Mouse (Mus musculus) kidney, adult 2 months (tissue): Measurements from ENCODE around the gene Capn5. TPM values are rescaled to one million over a fixed set of nuclear protein-coding genes. Genes with fewer than 3 reads are reported as not detected.
A peak's percentile ranks its signal among the peaks of the same experiment; 100 is the strongest.

Experiments used
- DNase-seq: peaks from one replicate; pipeline ENCODE4 v3.0.0; 2021
- H3K27ac ChIP-seq: fragments of 200-500 bp; 2 replicates; pipeline ENCODE4 v1.5.1; 2012; ENCODE audit warnings: low read depth, low read length, control low read depth, inconsistent platforms; ENCODE audit not compliant: insufficient read depth
- H3K27me3 ChIP-seq: fragments of 200-500 bp; replicated peaks from 2 replicates; pipeline ENCODE4 v1.6.1; 2012; ENCODE audit warnings: mild to moderate bottlenecking, moderate library complexity, low read length, inconsistent platforms; ENCODE audit not compliant: control insufficient read depth, insufficient read depth
- H3K36me3 ChIP-seq: fragments of 200-500 bp; 2 replicates; pipeline ENCODE4 v1.6.1; 2012; ENCODE audit warnings: mild to moderate bottlenecking, moderate library complexity, low read length, inconsistent platforms; ENCODE audit not compliant: control insufficient read depth, insufficient read depth
- H3K4me1 ChIP-seq: fragments of 200-500 bp; 2 replicates; pipeline ENCODE4 v1.6.1; 2011; ENCODE audit warnings: low read length; ENCODE audit not compliant: control insufficient read depth, insufficient read depth
- H3K4me3 ChIP-seq: fragments of 200-500 bp; 2 replicates; pipeline ENCODE4 v1.5.1; 2011; ENCODE audit warnings: mild to moderate bottlenecking, low read depth, low read length, control low read depth; ENCODE audit not compliant: insufficient read depth
- CTCF ChIP-seq: fragments of 200-500 bp; conservative IDR thresholded peaks from 2 replicates; pipeline ENCODE4 v1.5.1; 2011; ENCODE audit warnings: low read depth, mild to moderate bottlenecking, control low read depth, low read length, moderate library complexity, mixed read lengths; ENCODE audit not compliant: insufficient read depth, insufficient read length
- POLR2A ChIP-seq: fragments of 200-500 bp; IDR thresholded peaks from one replicate; pipeline ENCODE4 v1.6.1; 2011; ENCODE audit warnings: low read depth, low read length, control low read depth
- WGBS: fragments of 180-500 bp; shearing (Covaris S2); methylation state at CpG from one replicate; pipeline ENCODE4 v1.1.7; 2018; 5-methylcytosine and 5-hydroxymethylcytosine counted together
- polyA plus RNA-seq: library from polyadenylated mRNA; depleted of rRNA; stranded (reverse); fragments of >200 nt; gene quantifications from 2 replicates; pipeline ENCODE4 v1.2.3, GENCODE M21; 2012

Capn5 gene
- polyA plus RNA-seq, 1 experiment: 13.8 TPM

DNA sequence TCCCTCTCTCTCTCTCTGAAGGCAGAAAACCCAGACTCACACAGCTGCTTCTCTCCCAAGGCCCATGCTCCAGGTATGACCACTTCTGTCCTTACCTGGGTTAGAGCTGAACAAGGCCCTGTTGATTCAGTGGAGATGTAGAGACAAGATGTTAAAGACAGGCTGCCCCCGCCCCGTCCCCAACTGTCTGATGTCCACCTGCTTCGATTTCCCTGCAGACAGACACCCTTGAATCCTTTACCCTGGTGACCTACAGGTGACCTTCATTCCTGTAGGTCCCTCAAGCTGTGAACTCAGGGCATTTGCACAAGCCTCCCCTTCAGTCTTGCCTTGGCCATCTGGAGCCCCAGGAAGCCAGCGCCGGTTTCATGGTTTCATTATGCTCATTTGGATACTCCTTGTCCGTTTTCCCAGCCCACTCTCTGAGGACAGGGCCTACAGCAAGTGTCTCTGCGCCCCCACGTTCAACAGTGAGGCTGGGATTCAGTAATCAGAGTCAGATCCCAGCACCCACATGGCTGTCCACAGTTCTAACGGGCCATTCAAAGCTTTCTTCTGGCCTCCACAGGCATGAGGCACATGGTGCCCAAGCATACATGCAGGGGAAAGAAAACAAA is 13.6 kb downstream of the Capn5 start:
- Histone ChIP-seq H3K27me3 (no peaks in the 10 kb centered on the region), H3K27ac (peak overlapping the region; percentile 67), H3K4me1 (peaks cover 26% of the 10 kb centered on the region), H3K4me3 (no peak overlapping the region), H3K36me3 (no peaks in the 10 kb centered on the region)
- WGBS: 78% methylated on average over 9 of the region's 9 CpGs
- TF ChIP-seq POLR2A: no peak
- no peak for DNase-seq

DNA sequence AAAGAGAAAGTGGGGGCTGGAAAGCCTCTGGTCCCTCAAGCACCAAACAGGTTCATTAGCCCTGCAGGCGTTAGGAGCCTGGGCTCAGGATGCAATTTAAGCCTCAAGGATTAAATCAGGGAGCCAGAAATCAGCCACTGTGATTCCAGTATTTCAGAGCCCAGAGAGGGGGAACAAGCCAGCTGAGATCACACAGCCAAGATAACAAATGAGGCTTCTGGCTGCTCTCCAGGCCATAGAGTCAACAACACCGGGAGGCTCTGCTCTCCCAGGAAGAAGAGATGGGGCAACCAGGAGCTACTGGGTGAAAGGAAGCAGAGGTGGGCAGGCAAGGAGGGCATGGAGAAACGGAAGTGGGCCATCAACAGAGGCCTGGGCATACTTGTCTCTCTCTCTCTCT is 14.4 kb downstream of the Capn5 start:
- Histone ChIP-seq H3K27me3 (no peaks in the 10 kb centered on the region), H3K4me3 (no peak overlapping the region), H3K36me3 (no peaks in the 10 kb centered on the region), H3K27ac (no peak overlapping the region), H3K4me1 (peaks cover 29% of the 10 kb centered on the region)
- TF ChIP-seq POLR2A (no peak), CTCF (no peak)
- no peak for DNase-seq
- WGBS: 57% methylated on average over 3 of the region's 3 CpGs

GRCm38 (mm10) chr7:98162239-98162638 is 15.8 kb downstream of the Capn5 start:
- Histone ChIP-seq H3K36me3 (no peaks in the 10 kb centered on the region), H3K27me3 (no peaks in the 10 kb centered on the region), H3K4me1 (peaks cover 30% of the 10 kb centered on the region), H3K4me3 (no peak overlapping the region), H3K27ac (no peak overlapping the region)
- TF ChIP-seq CTCF: no peak
- TF ChIP-seq POLR2A: no peak
- WGBS: 64% methylated on average over 6 of the region's 6 CpGs
- no peak for DNase-seq

GRCm38 (mm10) chr7:98160041-98160740 is 17.9 kb downstream of the Capn5 start:
- H3K27ac ChIP-seq: peak overlapping the region; percentile 78

DNA sequence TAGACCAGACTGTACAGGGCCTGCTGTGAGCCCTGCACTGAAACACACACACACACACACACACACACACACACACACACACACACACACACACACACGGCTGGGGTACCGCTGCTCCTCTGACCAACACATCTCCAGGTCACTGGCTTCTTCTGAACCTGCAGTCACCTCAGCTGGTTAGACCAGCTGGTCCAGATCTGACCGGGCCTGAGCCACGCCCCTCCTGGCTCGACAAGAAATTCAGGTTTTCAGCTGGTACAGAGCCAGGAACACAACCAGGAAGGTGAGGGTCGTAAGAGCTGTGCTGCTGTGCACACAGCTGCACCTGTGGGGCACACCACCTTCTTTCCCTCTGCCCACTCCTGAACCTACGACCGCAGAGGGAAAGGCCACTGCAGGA is 19.6 kb downstream of the Capn5 start:
- no peak for TF ChIP-seq CTCF
- WGBS: 38% methylated on average over 8 of the region's 8 CpGs
- Histone ChIP-seq H3K27me3 (no peaks in the 10 kb centered on the region), H3K27ac (peak overlapping the region; percentile 78), H3K4me3 (no peak overlapping the region), H3K4me1 (peaks cover 17% of the 10 kb centered on the region), H3K36me3 (no peaks in the 10 kb centered on the region)
- peak; percentile 86 for DNase-seq

More at GRCm38 (mm10) chr7:98160041-98160740, 17.9 kb downstream of the Capn5 start:
- H3K27me3 ChIP-seq: no peaks in the 10 kb centered on the region
- TF ChIP-seq CTCF: no peak
- no peak for TF ChIP-seq POLR2A
- DNase-seq: peak; percentile 42
- WGBS: 25% methylated on average over 8 of the region's 8 CpGs
- H3K4me3 ChIP-seq: no peak overlapping the region
- H3K4me1 ChIP-seq: peaks cover 30% of the 10 kb centered on the region
- H3K36me3 ChIP-seq: no peaks in the 10 kb centered on the region

DNA sequence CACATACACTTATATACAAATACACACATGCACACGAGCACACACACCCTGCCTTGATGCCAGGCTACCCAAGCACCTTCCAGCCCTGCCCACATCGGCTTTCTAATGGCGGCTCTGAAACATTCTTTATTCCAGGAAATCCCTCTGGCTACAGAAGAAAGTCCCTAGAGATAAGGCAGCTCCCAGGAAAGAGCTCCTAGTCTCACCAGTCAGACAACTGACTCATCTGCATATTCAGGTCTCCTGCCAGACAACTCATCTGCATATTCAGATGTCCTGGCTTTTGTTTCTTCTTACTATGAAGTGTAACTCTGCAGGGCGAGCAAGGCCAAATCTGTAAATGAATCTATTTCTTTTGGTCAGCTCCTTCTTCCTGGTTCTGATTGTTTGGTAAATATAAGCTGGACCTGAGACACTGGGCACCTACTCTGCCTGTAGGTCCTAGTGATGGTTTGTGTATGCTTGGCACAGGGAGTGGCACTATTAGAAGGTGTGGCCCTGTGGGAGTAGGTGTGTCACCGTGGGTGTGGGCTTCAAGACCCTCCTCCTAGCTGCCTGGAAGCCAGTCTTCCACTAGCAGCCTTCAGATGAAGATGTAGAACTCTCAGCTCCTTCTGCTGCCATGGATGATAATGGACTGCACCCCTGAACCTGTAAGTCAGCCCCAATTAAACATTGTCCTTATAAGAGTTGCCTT is 20.3 kb downstream of the Capn5 start:
- Histone ChIP-seq H3K4me1 (peaks cover 16% of the 10 kb centered on the region), H3K36me3 (no peaks in the 10 kb centered on the region), H3K4me3 (no peak overlapping the region), H3K27ac (peak overlapping the region; percentile 64), H3K27me3 (no peaks in the 10 kb centered on the region)
- TF ChIP-seq POLR2A (no peak), CTCF (no peak)
- 58% methylated on average over 5 of the region's 5 CpGs for WGBS
- DNase-seq: no peak

GRCm38 (mm10) chr7:98156280-98156665 is 21.8 kb downstream of the Capn5 start:
- Histone ChIP-seq H3K27ac (no peak overlapping the region), H3K4me1 (peaks cover 16% of the 10 kb centered on the region), H3K36me3 (no peaks in the 10 kb centered on the region), H3K4me3 (no peak overlapping the region), H3K27me3 (no peaks in the 10 kb centered on the region)
- TF ChIP-seq POLR2A: no peak
- no peak for TF ChIP-seq CTCF
- DNase-seq: no peak
- 46% methylated on average over 3 of the region's 3 CpGs for whole genome bisulfite sequencing
